ENCODE assay signal across 23 mouse cellular contexts in genomic region chr12:16912600-16912999, GRCm38 (mm10). TPM values are rescaled to one million over a fixed set of nuclear protein-coding genes. Genes with fewer than 3 reads are reported as not detected.
DNase-seq lines count a peak whose midpoint lies in the region; ATAC-seq and TF ChIP-seq lines count a peak whose summit lies in the region.
"Had no signal": no experiment of that assay in that cellular context is flagged by ENCODE, and none has a peak within 500 bp of the region (broad histone marks: within the 10 kb centered on the region; RNA-seq: fewer than 3 reads in every experiment).

No protein-coding gene starts in this region.

- no peak for TF ChIP-seq CTCF in intestine, postnatal 0 days (IDR thresholded peaks at IDR 0.05; ENCODE audit: low read depth)
- no peak for TF ChIP-seq CTCF in CH12.LX (conservative IDR thresholded peaks at IDR 0.05 in 1 of 2, IDR thresholded peaks at IDR 0.05 in 1 of 2; ENCODE audit: low read depth in 2 of 2, low read length in 2 of 2)

- in situ Hi-C loops in CH12.LX (cut with MboI; ENCODE audit: low pct_ligation_motif_present, low pct_unique_long_range_greater_than_20kb, low sequenced_read_pairs) = no loop called here

- H3K27ac ChIP-seq in intestine, embryonic 16.5 days (ENCODE audit: low read length) = no peak overlapping the region
- H3K27ac ChIP-seq in intestine, postnatal 0 days (ENCODE audit: low read depth, low read length) = no peak overlapping the region
- H3K27ac ChIP-seq in CH12.LX (ENCODE audit: insufficient read depth, low read depth) = no peak overlapping the region
- H3K27ac ChIP-seq: hindbrain, embryonic 12.5 days; hindbrain, embryonic 15.5 days; intestine, embryonic 15.5 days had no signal

- H3K27me3 ChIP-seq in intestine, embryonic 16.5 days (replicated peaks; ENCODE audit: control insufficient read depth, insufficient read depth, low read length) = no peaks in the 10 kb centered on the region
- H3K27me3 ChIP-seq in intestine, postnatal 0 days (replicated peaks; ENCODE audit: control insufficient read depth, insufficient read depth, low read length) = no peaks in the 10 kb centered on the region
- no peaks in the 10 kb centered on the region for H3K27me3 ChIP-seq in CH12.LX (replicated peaks)
- H3K27me3 ChIP-seq: hindbrain, embryonic 12.5 days; hindbrain, embryonic 15.5 days; intestine, embryonic 15.5 days; Patski had no signal

- dilution Hi-C loops in CH12.LX (cut with MboI; ENCODE audit: extremely low pct_ligation_motif_present, extremely low pct_unique_long_range_greater_than_20kb, low sequenced_read_pairs) = no loop called here

- no peak for TF ChIP-seq EP300 in CH12.LX (IDR thresholded peaks at IDR 0.05; ENCODE audit: low read length)

- no peaks in the 10 kb centered on the region for H3K9me3 ChIP-seq in intestine, embryonic 16.5 days (ENCODE audit: control insufficient read depth, low read length)
- no peaks in the 10 kb centered on the region for H3K9me3 ChIP-seq in intestine, postnatal 0 days (ENCODE audit: control insufficient read depth)
- H3K9me3 ChIP-seq in CH12.LX (replicated peaks; ENCODE audit: low read length) = no peaks in the 10 kb centered on the region
- H3K9me3 ChIP-seq: hindbrain, embryonic 12.5 days; hindbrain, embryonic 15.5 days; intestine, embryonic 15.5 days had no signal

- 85% methylated on average over 3 of the region's 3 CpGs for WGBS in intestine, embryonic 16.5 days
- 71% methylated on average over 3 of the region's 3 CpGs for WGBS in intestine, postnatal 0 days

- TF ChIP-seq RAD21 in CH12.LX (IDR thresholded peaks at IDR 0.05; ENCODE audit: low read depth, low read length) = no peak

- 0 out of 2 replicates have a peak, but pooled peaks have one; percentile 54 for ATAC-seq in intestine, embryonic 16.5 days
- no peak for ATAC-seq in intestine, postnatal 0 days
- 0 out of 2 replicates have a peak, but pooled peaks have one; percentile 42 for ATAC-seq in common myeloid progenitor, adult 5-6 weeks (replicated peaks; ENCODE audit: low read depth, poor library complexity, severe bottlenecking)
- peak; percentile 87 for ATAC-seq in megakaryocyte progenitor cell, adult 5-6 weeks (replicated peaks; ENCODE audit: poor library complexity)
- no peak for ATAC-seq in inflammation-experienced regulatory T-cells, adult 6 months
- ATAC-seq: CD4-positive, CD25-positive, alpha-beta regulatory T cell, adult 4 months; forebrain, embryonic 14.5 days; forebrain, postnatal 0 days; intestine, embryonic 15.5 days; Patski had no signal

- no peaks in the 10 kb centered on the region for H3K36me3 ChIP-seq in intestine, embryonic 16.5 days (ENCODE audit: control insufficient read depth, insufficient read depth, low read length)
- H3K36me3 ChIP-seq in intestine, postnatal 0 days (ENCODE audit: control insufficient read depth, insufficient read depth) = no peaks in the 10 kb centered on the region
- H3K36me3 ChIP-seq in CH12.LX (replicated peaks in 1 of 2; ENCODE audit: control insufficient read depth in 1 of 2, insufficient read depth in 1 of 2, low read length in 1 of 2) = peaks cover 0 to 18% of the 10 kb centered on the region in 2 experiments
- H3K36me3 ChIP-seq: hindbrain, embryonic 12.5 days; hindbrain, embryonic 15.5 days; intestine, embryonic 15.5 days had no signal

- H3K4me1 ChIP-seq in intestine, embryonic 16.5 days (ENCODE audit: control insufficient read depth, insufficient read depth, low read length) = 0 out of 2 replicates have a peak, but pooled peaks cover 7% of the 10 kb centered on the region
- peaks cover 5% of the 10 kb centered on the region; the same call in 1 of the 2 replicates for H3K4me1 ChIP-seq in intestine, postnatal 0 days (replicated peaks; ENCODE audit: control insufficient read depth, insufficient read depth, low read length)
- peaks cover 4 to 58% of the 10 kb centered on the region in 2 experiments; a peak in 2 of 4 replicates for H3K4me1 ChIP-seq in CH12.LX (ENCODE audit: control insufficient read depth in 1 of 2, insufficient read depth in 2 of 2)
- H3K4me1 ChIP-seq: hindbrain, embryonic 12.5 days; intestine, embryonic 15.5 days had no signal

- no peak for TF ChIP-seq POLR2A in CH12.LX (IDR thresholded peaks at IDR 0.05; ENCODE audit: low read depth, low read length)

- H3K79me2 ChIP-seq in CH12.LX (replicated peaks; ENCODE audit: control insufficient read depth, extremely low read depth, insufficient read depth, poor library complexity, severe bottlenecking) = peaks cover 80% of the 10 kb centered on the region

- no peak overlapping the region for H3K9ac ChIP-seq in intestine, embryonic 16.5 days (ENCODE audit: low read depth, low read length)
- H3K9ac ChIP-seq in intestine, postnatal 0 days (ENCODE audit: low read depth, low read length) = no peak overlapping the region
- no peak overlapping the region for H3K9ac ChIP-seq in CH12.LX (ENCODE audit: insufficient read depth, low read depth)
- H3K9ac ChIP-seq: forebrain, postnatal 0 days; hindbrain, embryonic 12.5 days; hindbrain, embryonic 15.5 days; intestine, embryonic 15.5 days had no signal

- DNase-seq in CH12.LX (ENCODE audit: extremely low read depth) = no peak
- no peak for DNase-seq in kidney, adult 9 months
- no peak for DNase-seq in spleen, adult 18-20 months
- DNase-seq: adrenal gland, postnatal 14 days; cerebellum, adult 11-12 months; cerebellum, adult 8-10 months; cerebellum, postnatal 10 days; cerebellum, postnatal 36 days; forebrain, postnatal 0 days; gastrocnemius, postnatal 36 days; heart, adult 11 months had no signal

- no peak overlapping the region for H3K4me3 ChIP-seq in intestine, embryonic 16.5 days (ENCODE audit: low read length)
- no peak overlapping the region for H3K4me3 ChIP-seq in intestine, postnatal 0 days (ENCODE audit: low read depth, low read length)
- H3K4me3 ChIP-seq in CH12.LX (replicated peaks in 1 of 3; ENCODE audit: low read depth in 2 of 3, low read length in 2 of 3, poor library complexity in 1 of 3) = no peak overlapping the region
- H3K4me3 ChIP-seq: hindbrain, embryonic 12.5 days; hindbrain, embryonic 15.5 days; intestine, embryonic 15.5 days had no signal

- H3K4me2 ChIP-seq in intestine, embryonic 16.5 days (ENCODE audit: low read depth, low read length) = no peak overlapping the region
- no peak overlapping the region for H3K4me2 ChIP-seq in intestine, postnatal 0 days (replicated peaks; ENCODE audit: low read depth)
- no peak overlapping the region for H3K4me2 ChIP-seq in CH12.LX (ENCODE audit: insufficient read depth, low read depth, poor library complexity, severe bottlenecking)
- H3K4me2 ChIP-seq: heart, embryonic 11.5 days; hindbrain, embryonic 12.5 days; hindbrain, embryonic 15.5 days; intestine, embryonic 15.5 days had no signal

TF ChIP-seq in CH12.LX, 34 proteins besides CTCF, POLR2A, EP300 and RAD21:
- TF ChIP-seq MEF2A (IDR thresholded peaks at IDR 0.05; ENCODE audit: borderline replicate concordance, low read depth, low read length) (peak; percentile 52; the same call in 1 of the 2 replicates), SMC3 (IDR thresholded peaks at IDR 0.05; ENCODE audit: low read depth, low read length) (no peak)

RNA-seq across cellular contexts. Expression of gene Rock2, which starts 17.9 kb away (rescaled TPM):
- 10.9 TPM in 2 replicates for polyA plus RNA-seq in intestine, embryonic 16.5 days (2015; fragmentation: Nextera tagmentation; extraction: Ambion mirVana)
- 13.3 and 16.9 TPM in 2 replicates for polyA plus RNA-seq in intestine, postnatal 0 days (2015; fragmentation: Nextera tagmentation; extraction: Ambion mirVana)
- total RNA-seq in CH12.LX (2012; rRNA removed) (34.9 and 39.1 TPM in 2 replicates), CH12.LX (2014; rRNA removed) (40.3 and 45.7 TPM in 2 replicates)
- 49.3 and 49.9 TPM in 2 replicates for polyA plus RNA-seq in CH12.LX (2012; ENCODE audit: insufficient read length, low read depth)
- total RNA-seq in common myeloid progenitor, adult 5-6 weeks (2017) = 78.2 and 80.4 TPM in 2 replicates
- total RNA-seq in megakaryocyte progenitor cell, adult 5-6 weeks (2015) = 56.7 and 64.2 TPM in 2 replicates
- total RNA-seq in megakaryocyte progenitor cell, adult 5-6 weeks (2017) = 45.8 and 69.0 TPM in 2 replicates
- polyA plus RNA-seq in inflammation-experienced regulatory T-cells, adult 6 months (2017; shearing (Covaris generic)) = 10 to 100 TPM; 12.8 to 16.2 (median 15.6) TPM

Comparison
In these comparisons a context has a peak if more than half of its experiments do, and no peak if none do; other contexts are left out.
1. ATAC-seq: peak in intestine, embryonic 16.5 days (single experiment), common myeloid progenitor, adult 5-6 weeks (single experiment) and megakaryocyte progenitor cell, adult 5-6 weeks (single experiment); none in intestine, postnatal 0 days (single experiment) and inflammation-experienced regulatory T-cells, adult 6 months (single experiment).